Mouse (Mus musculus) limb, embryonic 11.5 days (tissue): ENCODE results near the gene Urad. TPM values are rescaled to one million over a fixed set of nuclear protein-coding genes. Genes with fewer than 3 reads are reported as not detected.

Experiments used
- ATAC-seq: fragments of 200-750 bp; cut with Nextera tagmentation; 2 replicates; pipeline ENCODE4 v1.8.0; 2017; ENCODE audit warnings: low read depth; ENCODE audit not compliant: insufficient number of reproducible peaks, low FRiP score, low TSS enrichment
- DNase-seq: peaks from one replicate; pipeline ENCODE4 v3.0.0-alpha.2; 2015; ENCODE audit warnings: low spot score
- H3K27ac ChIP-seq: fragments of 300-500 bp; sonication (generic); replicated peaks from 2 replicates; pipeline ENCODE4 v1.5.1; 2014; ENCODE audit warnings: low read depth, mild to moderate bottlenecking, low read length
- H3K27me3 ChIP-seq: fragments of 300-500 bp; sonication (generic); 2 replicates; pipeline ENCODE4 v1.6.1; 2014; ENCODE audit warnings: mild to moderate bottlenecking, low read length, mixed read lengths; ENCODE audit not compliant: control insufficient read depth, insufficient read depth
- H3K36me3 ChIP-seq: fragments of 300-500 bp; sonication (generic); 2 replicates; pipeline ENCODE4 v1.6.1; 2014; ENCODE audit warnings: mild to moderate bottlenecking, low read length, moderate library complexity, mixed read lengths; ENCODE audit not compliant: control insufficient read depth, insufficient read depth
- H3K4me1 ChIP-seq: fragments of 300-500 bp; sonication (generic); 2 replicates; pipeline ENCODE4 v1.6.1; 2014; ENCODE audit warnings: low read length, mixed read lengths; ENCODE audit not compliant: control insufficient read depth, insufficient read depth
- H3K4me2 ChIP-seq: fragments of 300-500 bp; sonication (generic); 2 replicates; pipeline ENCODE4 v1.6.1; 2014; ENCODE audit warnings: low read depth, mild to moderate bottlenecking, moderate library complexity; ENCODE audit not compliant: severe bottlenecking
- H3K4me3 ChIP-seq: fragments of 300-500 bp; sonication (generic); 2 replicates; pipeline ENCODE4 v1.5.1; 2014; ENCODE audit warnings: low read depth, low read length
- H3K9ac ChIP-seq: fragments of 300-500 bp; sonication (generic); 2 replicates; pipeline ENCODE4 v1.6.1; 2014; ENCODE audit warnings: mild to moderate bottlenecking, low read length
- H3K9me3 ChIP-seq: fragments of 300-500 bp; sonication (generic); 2 replicates; pipeline ENCODE4 v1.6.1; 2016; ENCODE audit warnings: low read length; ENCODE audit not compliant: control insufficient read depth
- WGBS: fragments of 180-500 bp; shearing (Covaris S2); extraction: QIAGEN DNeasy Blood & Tissue Kit; methylation state at CpG from one replicate; pipeline ENCODE4 v1.1.7; 2014; 5-methylcytosine and 5-hydroxymethylcytosine counted together
- polyA plus RNA-seq: library from polyadenylated mRNA; unstranded; fragments of >200 nt; fragmentation: Nextera tagmentation; extraction: Ambion mirVana; gene quantifications from 2 replicates; pipeline ENCODE4 v1.2.1, GENCODE M21; 2014

Gene Urad
- polyA plus RNA-seq, 1 experiment from 2014 or later = not detected

GRCm38 (mm10) chr5:147300917-147301780 lies 21.1 kb downstream of the Urad start:
- no peak overlapping the region for H3K27ac ChIP-seq
- 7% methylated on average over 21 of the region's 21 CpGs for WGBS
- H3K36me3 ChIP-seq = no peaks in the 10 kb centered on the region
- H3K4me1 ChIP-seq = peaks cover 22% of the 10 kb centered on the region
- H3K4me2 ChIP-seq = no peak overlapping the region
- no peak overlapping the region for H3K4me3 ChIP-seq
- peaks cover 78% of the 10 kb centered on the region for H3K27me3 ChIP-seq
- no peaks in the 10 kb centered on the region for H3K9me3 ChIP-seq
- DNase-seq (peak; percentile 57), ATAC-seq (no peak)
- H3K9ac ChIP-seq = no peak overlapping the region

- WGBS = 12% methylated on average over 4 of the region's 4 CpGs
These were observed 22.3 kb downstream of the Urad start for GRCm38 (mm10) chr5:147300001-147300363.

GRCm38 (mm10) chr5:147299255-147300000 lies 22.8 kb downstream of the Urad start:
- Histone ChIP-seq H3K27ac (no peak overlapping the region), H3K9me3 (no peaks in the 10 kb centered on the region), H3K9ac (no peak overlapping the region), H3K4me2 (peak overlapping the region; percentile 41), H3K4me1 (peaks cover 17% of the 10 kb centered on the region), H3K27me3 (peaks cover 71% of the 10 kb centered on the region), H3K36me3 (no peaks in the 10 kb centered on the region), H3K4me3 (peak overlapping the region; percentile 12; the same call in 1 of the 2 replicates)
- ATAC-seq (peak; percentile 45; the same call in 1 of the 2 replicates), DNase-seq (peak; percentile 80)
- WGBS = under 1% methylated on average over 40 of the region's 41 CpGs

More at GRCm38 (mm10) chr5:147300001-147300363, 22.3 kb downstream of the Urad start:
- Histone ChIP-seq H3K4me1 (peaks cover 17% of the 10 kb centered on the region), H3K9ac (no peak overlapping the region), H3K9me3 (no peaks in the 10 kb centered on the region), H3K4me3 (peak overlapping the region; percentile 12; the same call in 1 of the 2 replicates), H3K4me2 (peak overlapping the region; percentile 41), H3K27me3 (peaks cover 72% of the 10 kb centered on the region), H3K27ac (no peak overlapping the region), H3K36me3 (no peaks in the 10 kb centered on the region)
- ATAC-seq = 0 out of 2 replicates have a peak, but pooled peaks have one; percentile 3
- peak; percentile 30 for DNase-seq

- no peak overlapping the region for H3K9ac ChIP-seq
- H3K9me3 ChIP-seq = no peaks in the 10 kb centered on the region
- ATAC-seq (no peak), DNase-seq (no peak)
- peaks cover 64% of the 10 kb centered on the region for H3K27me3 ChIP-seq
- H3K4me3 ChIP-seq = no peak overlapping the region
- 60% methylated on average over 5 of the region's 5 CpGs for WGBS
- H3K27ac ChIP-seq = no peak overlapping the region
- peaks cover 17% of the 10 kb centered on the region for H3K4me1 ChIP-seq
- H3K4me2 ChIP-seq = no peak overlapping the region
- no peaks in the 10 kb centered on the region for H3K36me3 ChIP-seq
These were observed 25.0 kb downstream of the Urad start for GRCm38 (mm10) chr5:147297249-147297648.

GRCm38 (mm10) chr5:147294121-147294520 lies 28.1 kb downstream of the Urad start:
- no peak for ATAC-seq

GRCm38 (mm10) chr5:147293127-147293910 lies 28.9 kb downstream of the Urad start:
- no peak overlapping the region for H3K4me2 ChIP-seq
- peak; percentile 93 for DNase-seq
- H3K27me3 ChIP-seq = peaks cover 37% of the 10 kb centered on the region
- 19% methylated on average over 18 of the region's 18 CpGs for WGBS
- H3K9me3 ChIP-seq = no peaks in the 10 kb centered on the region
- ATAC-seq = peak; percentile 83
- no peak overlapping the region for H3K4me3 ChIP-seq
- no peaks in the 10 kb centered on the region for H3K4me1 ChIP-seq
- no peak overlapping the region for H3K9ac ChIP-seq
- no peaks in the 10 kb centered on the region for H3K36me3 ChIP-seq
- H3K27ac ChIP-seq = no peak overlapping the region

More at GRCm38 (mm10) chr5:147294121-147294520, 28.1 kb downstream of the Urad start:
- Histone ChIP-seq H3K4me2 (no peak overlapping the region), H3K4me3 (no peak overlapping the region), H3K36me3 (no peaks in the 10 kb centered on the region), H3K4me1 (no peaks in the 10 kb centered on the region), H3K9me3 (no peaks in the 10 kb centered on the region), H3K27me3 (peaks cover 40% of the 10 kb centered on the region), H3K27ac (no peak overlapping the region), H3K9ac (no peak overlapping the region)
- 20% methylated on average over 20 of the region's 20 CpGs for WGBS
- DNase-seq = peak; percentile 64

GRCm38 (mm10) chr5:147292506-147293120 lies 29.6 kb downstream of the Urad start:
- ATAC-seq = no peak
- no peak overlapping the region for H3K4me3 ChIP-seq
- 35% methylated on average over 13 of the region's 13 CpGs for WGBS

More at GRCm38 (mm10) chr5:147292506-147293120, 29.6 kb downstream of the Urad start:
- Histone ChIP-seq H3K27ac (no peak overlapping the region), H3K4me1 (no peaks in the 10 kb centered on the region), H3K9me3 (no peaks in the 10 kb centered on the region), H3K9ac (no peak overlapping the region), H3K27me3 (peaks cover 31% of the 10 kb centered on the region), H3K36me3 (no peaks in the 10 kb centered on the region), H3K4me2 (no peak overlapping the region)
- DNase-seq = no peak
